Mouse (Mus musculus): ENCODE results near the gene Mpi. TPM values are rescaled to one million over a fixed set of nuclear protein-coding genes. Genes with fewer than 3 reads are reported as not detected.

Mpi gene
- polyA plus RNA-seq, 1 experiment from 2014 or later: 35.1 TPM

GRCm38 (mm10) chr9:57524439-57524838 lies 28.1 kb downstream of the Mpi start:
- Histone ChIP-seq H3K27ac (ENCODE audit: low read depth) (no peak overlapping the region), H3K9ac (no peak overlapping the region), H3K9me3 (ENCODE audit: low read depth, low read length) (no peaks in the 10 kb centered on the region), H3K4me1 (ENCODE audit: insufficient read depth) (no peaks in the 10 kb centered on the region; the same call in 1 of the 2 replicates), H3K27me3 (ENCODE audit: insufficient read depth, low read length) (no peaks in the 10 kb centered on the region), H3K4me3 (ENCODE audit: low read depth, low read length) (no peak overlapping the region), H3K4me2 (no peak overlapping the region), H3K36me3 (ENCODE audit: insufficient read depth) (peaks cover 6% of the 10 kb centered on the region; the same call in 1 of the 2 replicates)
- no peak for TF ChIP-seq CTCF (IDR thresholded peaks at IDR 0.05; ENCODE audit: low read depth)
- no peak for DNase-seq
- no peak for ATAC-seq (ENCODE audit: insufficient read depth)

- peak; percentile 65 for TF ChIP-seq CTCF (IDR thresholded peaks at IDR 0.05; ENCODE audit: low read depth)
- no peak overlapping the region for H3K9ac ChIP-seq
- H3K4me1 ChIP-seq (ENCODE audit: insufficient read depth): no peaks in the 10 kb centered on the region; the same call in 1 of the 2 replicates
- H3K36me3 ChIP-seq (ENCODE audit: insufficient read depth): no peaks in the 10 kb centered on the region
- H3K9me3 ChIP-seq (ENCODE audit: low read depth, low read length): no peaks in the 10 kb centered on the region
- 84% methylated on average over 1 of the region's 1 CpGs for WGBS
- H3K4me2 ChIP-seq: no peak overlapping the region
- ATAC-seq (ENCODE audit: insufficient read depth) (no peak), DNase-seq (peak; percentile 85)
- no peaks in the 10 kb centered on the region for H3K27me3 ChIP-seq (ENCODE audit: insufficient read depth, low read length)
- H3K4me3 ChIP-seq (ENCODE audit: low read depth, low read length): no peak overlapping the region
- H3K27ac ChIP-seq (ENCODE audit: low read depth): no peak overlapping the region
Observed at GRCm38 (mm10) chr9:57523754-57524153, 28.8 kb downstream of the Mpi start.

- 62% methylated on average over 4 of the region's 4 CpGs for WGBS
- DNase-seq (no peak), ATAC-seq (ENCODE audit: insufficient read depth) (no peak)
- Histone ChIP-seq H3K9ac (peak overlapping the region; percentile 93; the same call in 1 of the 2 replicates), H3K27me3 (ENCODE audit: insufficient read depth, low read length) (no peaks in the 10 kb centered on the region), H3K4me3 (ENCODE audit: low read depth, low read length) (peak overlapping the region; percentile 95), H3K4me2 (peak overlapping the region; percentile 86), H3K9me3 (ENCODE audit: low read depth, low read length) (no peaks in the 10 kb centered on the region), H3K4me1 (ENCODE audit: insufficient read depth) (no peaks in the 10 kb centered on the region; the same call in 1 of the 2 replicates), H3K27ac (ENCODE audit: low read depth) (no peak overlapping the region), H3K36me3 (ENCODE audit: insufficient read depth) (no peaks in the 10 kb centered on the region)
- no peak for TF ChIP-seq CTCF (IDR thresholded peaks at IDR 0.05; ENCODE audit: low read depth)
Observed at GRCm38 (mm10) chr9:57522861-57523246, 29.7 kb downstream of the Mpi start.

GRCm38 (mm10) chr9:57522114-57522860 lies 30.3 kb downstream of the Mpi start:
- H3K4me1 ChIP-seq (ENCODE audit: insufficient read depth): no peaks in the 10 kb centered on the region; the same call in 1 of the 2 replicates
- peak overlapping the region; percentile 93 for H3K9ac ChIP-seq
- no peak overlapping the region; the same call in 1 of the 2 replicates for H3K27ac ChIP-seq (ENCODE audit: low read depth)
- WGBS: 27% methylated on average over 7 of the region's 7 CpGs
- DNase-seq (no peak), ATAC-seq (ENCODE audit: insufficient read depth) (no peak)
- no peaks in the 10 kb centered on the region for H3K9me3 ChIP-seq (ENCODE audit: low read depth, low read length)
- no peaks in the 10 kb centered on the region for H3K27me3 ChIP-seq (ENCODE audit: insufficient read depth, low read length)
- H3K4me2 ChIP-seq: peak overlapping the region; percentile 86
- H3K4me3 ChIP-seq (ENCODE audit: low read depth, low read length): peak overlapping the region; percentile 95
- TF ChIP-seq CTCF (IDR thresholded peaks at IDR 0.05; ENCODE audit: low read depth): no peak
- no peaks in the 10 kb centered on the region for H3K36me3 ChIP-seq (ENCODE audit: insufficient read depth)

- DNase-seq (peak; percentile 98), ATAC-seq (ENCODE audit: insufficient read depth) (peak; percentile 98)
- Histone ChIP-seq H3K9me3 (ENCODE audit: low read depth, low read length) (no peaks in the 10 kb centered on the region), H3K4me2 (peak within 1 kb of the TSS; percentile 86), H3K9ac (peak within 1 kb of the TSS; percentile 93), H3K36me3 (ENCODE audit: insufficient read depth) (no peaks in the 10 kb centered on the region), H3K4me3 (ENCODE audit: low read depth, low read length) (peak within 1 kb of the TSS; percentile 95), H3K27ac (ENCODE audit: low read depth) (peak within 1 kb of the TSS; percentile 88), H3K27me3 (ENCODE audit: insufficient read depth, low read length) (no peaks in the 10 kb centered on the region), H3K4me1 (ENCODE audit: insufficient read depth) (no peaks in the 10 kb centered on the region; the same call in 1 of the 2 replicates)
- under 1% methylated on average over 95 of the region's 95 CpGs for WGBS
- no peak for TF ChIP-seq CTCF (IDR thresholded peaks at IDR 0.05; ENCODE audit: low read depth)
Observed at GRCm38 (mm10) chr9:57521056-57521911, 31.3 kb downstream of the Mpi start, which contains the start of gene Cox5a. Gene Cox5a (plus strand): TSS chr9:57521274.

GRCm38 (mm10) chr9:57520375-57521055 lies 32.0 kb downstream of the Mpi start:
- Histone ChIP-seq H3K9ac (peak overlapping the region; percentile 93), H3K4me2 (peak overlapping the region; percentile 86), H3K4me3 (ENCODE audit: low read depth, low read length) (peak overlapping the region; percentile 95), H3K9me3 (ENCODE audit: low read depth, low read length) (no peaks in the 10 kb centered on the region), H3K36me3 (ENCODE audit: insufficient read depth) (no peaks in the 10 kb centered on the region), H3K27ac (ENCODE audit: low read depth) (peak overlapping the region; percentile 66; the same call in 1 of the 2 replicates), H3K27me3 (ENCODE audit: insufficient read depth, low read length) (no peaks in the 10 kb centered on the region), H3K4me1 (ENCODE audit: insufficient read depth) (no peaks in the 10 kb centered on the region; the same call in 1 of the 2 replicates)
- DNase-seq (peak; percentile 31), ATAC-seq (ENCODE audit: insufficient read depth) (peak; percentile 54)
- peak; percentile 26; the same call in 1 of the 2 replicates for TF ChIP-seq CTCF (IDR thresholded peaks at IDR 0.05; ENCODE audit: low read depth)
- 22% methylated on average over 16 of the region's 16 CpGs for WGBS

Measured in lung, embryonic 14.5 days (tissue).